Mouse (Mus musculus) spleen, postnatal 14 days (tissue): ENCODE results near the gene Elane.

ENCODE experiments used
- DNase-seq, 2 experiments: peaks; one replicate each; pipeline ENCODE4 v3.0.0; 2021 to 2022; ENCODE audit warnings: low spot score in 2 of 2

Gene Elane

DNA sequence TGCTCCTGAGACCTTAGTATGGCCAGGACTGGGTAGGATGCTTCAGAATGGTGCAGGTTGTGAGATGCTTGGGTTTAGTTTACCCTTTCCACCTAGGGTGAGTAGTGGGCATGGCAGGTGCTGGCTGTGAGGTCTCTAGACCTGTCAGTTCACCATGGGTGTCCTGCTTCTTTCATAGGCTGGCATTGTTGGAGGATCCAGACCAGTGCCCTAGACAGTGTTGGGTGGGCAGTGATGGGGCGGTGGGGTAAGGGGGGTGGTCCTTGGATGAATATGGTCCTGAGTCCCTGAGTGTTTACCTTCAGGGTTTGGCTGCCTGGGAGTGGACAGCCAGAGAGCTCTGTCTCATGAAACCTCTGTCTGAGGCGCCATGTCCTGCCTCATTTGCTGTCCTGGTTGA, 28.2 kb upstream of the Elane start:
- DNase-seq, result no peak

DNA sequence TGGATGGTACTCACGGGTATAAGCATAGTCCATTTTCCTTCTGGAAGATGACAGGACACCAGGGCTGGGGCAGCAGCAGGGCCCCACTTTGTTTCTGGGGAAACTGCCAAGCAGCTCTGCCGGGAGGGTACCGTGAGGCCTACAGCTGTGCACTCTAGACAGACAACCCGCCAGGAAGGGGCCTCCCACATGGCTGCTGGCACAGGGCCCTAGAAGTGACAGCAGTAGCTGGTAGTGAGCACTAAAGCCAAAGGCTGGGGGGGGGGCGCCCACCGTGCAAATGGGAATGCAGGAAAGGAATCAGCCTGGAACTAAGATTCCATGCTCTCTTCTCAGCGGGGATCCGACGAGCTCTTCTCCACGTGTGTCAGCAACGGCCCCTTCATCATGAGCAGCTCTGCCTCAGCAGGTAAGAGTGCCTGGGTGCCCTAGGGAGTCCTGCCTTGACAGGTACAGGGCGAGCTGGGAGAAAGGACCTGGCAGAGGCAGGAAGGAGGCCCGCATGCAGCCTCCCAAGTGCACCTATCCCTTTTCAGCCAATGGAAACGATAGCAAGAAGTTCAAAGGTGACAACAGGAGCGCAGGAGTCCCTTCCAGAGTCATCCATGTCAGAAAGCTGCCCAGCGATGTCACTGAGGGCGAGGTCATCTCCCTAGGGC, 27.5 kb upstream of the Elane start:
- DNase-seq, result no peak

DNA sequence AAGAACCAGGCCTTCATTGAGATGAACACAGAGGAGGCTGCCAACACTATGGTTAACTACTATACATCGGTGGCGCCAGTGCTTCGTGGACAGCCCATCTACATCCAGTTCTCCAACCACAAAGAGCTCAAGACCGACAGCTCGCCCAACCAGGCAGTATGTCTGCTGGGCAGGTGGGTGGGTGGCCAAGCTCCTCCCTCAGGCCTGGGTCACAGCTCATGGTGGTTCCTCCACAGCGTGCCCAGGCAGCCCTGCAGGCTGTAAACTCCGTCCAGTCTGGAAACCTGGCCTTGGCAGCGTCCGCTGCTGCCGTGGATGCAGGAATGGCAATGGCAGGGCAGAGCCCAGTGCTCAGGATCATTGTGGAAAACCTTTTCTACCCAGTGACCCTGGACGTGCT, 26.9 kb upstream of the Elane start:
- DNase-seq, result no peak

DNA sequence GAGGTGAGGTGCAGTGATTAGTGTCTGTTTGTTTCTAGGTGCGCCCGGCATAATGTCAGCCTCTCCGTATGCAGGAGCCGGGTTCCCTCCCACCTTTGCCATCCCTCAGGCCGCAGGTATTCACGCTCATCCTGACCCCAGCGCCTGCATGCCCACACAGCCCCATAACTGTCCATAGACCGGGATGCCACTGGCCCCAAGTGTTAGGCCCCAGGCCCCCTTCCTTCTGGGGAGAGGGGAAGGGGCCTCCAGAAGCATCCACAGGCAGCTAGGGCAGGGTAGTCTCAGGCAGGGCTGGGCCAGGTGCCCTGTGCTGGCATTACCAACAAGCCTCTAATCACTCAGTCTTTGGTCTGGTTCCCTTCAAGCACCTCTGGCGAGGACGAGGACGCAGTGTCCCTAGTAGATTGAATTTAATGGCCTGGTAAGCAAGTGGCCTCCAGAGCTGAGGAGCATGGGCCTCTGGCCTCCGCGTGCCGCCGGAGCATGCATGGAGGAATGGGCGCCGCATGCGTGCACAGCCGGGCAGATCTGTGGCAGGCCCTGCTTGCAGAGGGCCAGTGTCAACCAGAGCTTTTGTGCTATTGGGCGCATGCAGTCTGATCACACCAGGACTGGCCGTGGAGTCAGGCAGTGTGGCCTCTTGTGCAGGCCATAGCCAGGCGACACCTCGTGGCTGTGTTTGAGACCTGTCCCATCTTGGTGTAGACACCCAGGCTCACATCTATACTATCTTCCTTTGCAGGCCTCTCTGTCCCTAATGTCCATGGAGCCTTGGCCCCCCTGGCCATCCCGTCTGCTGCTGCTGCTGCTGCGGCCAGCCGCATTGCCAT, 25.8 kb upstream of the Elane start:
- no peak for DNase-seq

DNA sequence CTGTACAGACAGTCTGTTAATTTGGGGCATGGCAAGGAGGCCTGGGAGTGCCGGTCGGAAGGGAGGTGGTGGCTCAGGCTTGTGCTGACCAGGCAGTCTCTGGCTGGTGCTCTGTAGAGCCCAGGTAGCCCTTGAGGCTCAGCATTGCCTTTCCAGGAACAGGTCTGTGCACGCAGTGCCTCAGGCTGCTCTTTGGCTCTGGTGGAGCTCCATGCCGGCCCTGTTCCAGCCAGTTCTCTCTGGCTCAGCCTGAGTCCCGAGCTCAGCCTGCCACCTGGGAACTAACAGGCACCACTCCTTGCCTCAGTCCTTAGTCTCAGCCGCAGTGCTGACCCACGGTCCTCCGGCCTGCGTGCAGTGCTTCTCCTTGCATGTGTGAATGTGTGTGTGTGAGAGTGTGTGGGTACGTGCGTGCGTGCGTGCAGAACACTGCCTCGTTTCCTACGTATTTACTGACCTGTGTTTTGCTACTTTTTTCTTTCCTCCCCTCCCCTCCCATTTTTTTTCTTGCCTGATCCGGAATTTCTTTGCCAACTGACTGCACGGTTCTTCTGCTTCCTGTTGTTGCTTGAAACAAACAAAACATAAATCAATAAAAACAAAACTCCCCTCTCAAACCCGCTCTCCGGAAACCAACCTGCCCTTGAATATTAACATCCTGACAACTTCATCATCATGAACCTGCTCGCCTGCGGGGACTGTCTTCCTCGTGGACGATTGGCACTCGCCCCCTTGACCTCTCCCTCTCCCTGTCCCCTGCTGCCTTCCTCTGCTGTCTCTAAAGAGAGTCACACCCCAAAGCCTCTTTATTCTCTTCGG, 24.6 kb upstream of the Elane start:
- DNase-seq, result no peak

DNA sequence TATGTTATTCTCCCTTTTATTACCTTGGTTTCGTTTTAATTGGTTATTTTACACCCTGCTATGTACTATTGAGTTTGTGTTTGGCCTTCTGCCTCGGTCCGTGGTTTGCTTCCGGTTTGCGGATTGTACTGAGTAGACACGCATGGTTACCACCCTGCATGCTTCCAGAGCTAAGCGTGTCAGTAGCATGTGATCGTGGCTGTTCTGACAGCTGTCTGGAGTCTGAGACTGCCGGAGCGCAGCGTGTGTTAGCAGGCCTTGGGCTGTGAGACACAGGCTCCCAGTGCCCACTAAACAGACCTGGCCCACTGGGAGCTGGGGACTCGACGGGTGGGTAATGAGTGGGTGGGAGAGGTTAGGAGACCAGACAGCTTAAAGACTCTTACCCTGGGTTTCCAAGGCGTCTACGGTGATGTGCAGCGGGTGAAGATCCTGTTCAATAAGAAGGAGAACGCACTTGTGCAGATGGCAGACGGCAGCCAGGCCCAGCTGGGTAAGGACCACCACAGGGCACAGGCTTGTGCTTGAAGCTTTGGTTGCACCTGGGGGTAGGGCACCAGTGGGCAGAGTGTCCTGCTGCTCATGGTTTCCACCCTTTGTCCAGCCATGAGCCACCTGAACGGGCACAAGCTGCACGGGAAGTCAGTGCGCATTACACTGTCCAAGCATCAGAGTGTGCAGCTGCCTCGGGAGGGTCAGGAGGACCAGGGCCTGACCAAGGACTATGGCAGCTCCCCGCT, 23.8 kb upstream of the Elane start:
- no peak for DNase-seq

DNA sequence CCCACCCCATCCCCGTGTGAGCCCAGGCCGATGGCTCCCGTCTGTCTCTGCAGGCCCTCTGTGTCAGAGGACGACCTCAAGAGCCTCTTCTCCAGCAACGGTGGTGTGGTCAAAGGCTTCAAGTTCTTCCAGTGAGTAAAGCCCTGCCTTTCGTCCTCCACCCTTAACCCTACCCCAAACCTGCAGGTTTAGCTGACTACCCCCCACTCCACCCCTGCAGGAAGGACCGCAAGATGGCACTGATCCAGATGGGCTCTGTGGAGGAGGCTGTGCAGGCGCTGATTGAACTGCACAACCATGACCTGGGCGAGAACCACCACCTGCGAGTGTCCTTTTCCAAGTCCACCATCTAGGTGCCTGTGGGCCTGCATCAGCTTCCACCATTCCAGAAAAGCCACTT, 23.1 kb upstream of the Elane start:
- DNase-seq, result no peak

DNA sequence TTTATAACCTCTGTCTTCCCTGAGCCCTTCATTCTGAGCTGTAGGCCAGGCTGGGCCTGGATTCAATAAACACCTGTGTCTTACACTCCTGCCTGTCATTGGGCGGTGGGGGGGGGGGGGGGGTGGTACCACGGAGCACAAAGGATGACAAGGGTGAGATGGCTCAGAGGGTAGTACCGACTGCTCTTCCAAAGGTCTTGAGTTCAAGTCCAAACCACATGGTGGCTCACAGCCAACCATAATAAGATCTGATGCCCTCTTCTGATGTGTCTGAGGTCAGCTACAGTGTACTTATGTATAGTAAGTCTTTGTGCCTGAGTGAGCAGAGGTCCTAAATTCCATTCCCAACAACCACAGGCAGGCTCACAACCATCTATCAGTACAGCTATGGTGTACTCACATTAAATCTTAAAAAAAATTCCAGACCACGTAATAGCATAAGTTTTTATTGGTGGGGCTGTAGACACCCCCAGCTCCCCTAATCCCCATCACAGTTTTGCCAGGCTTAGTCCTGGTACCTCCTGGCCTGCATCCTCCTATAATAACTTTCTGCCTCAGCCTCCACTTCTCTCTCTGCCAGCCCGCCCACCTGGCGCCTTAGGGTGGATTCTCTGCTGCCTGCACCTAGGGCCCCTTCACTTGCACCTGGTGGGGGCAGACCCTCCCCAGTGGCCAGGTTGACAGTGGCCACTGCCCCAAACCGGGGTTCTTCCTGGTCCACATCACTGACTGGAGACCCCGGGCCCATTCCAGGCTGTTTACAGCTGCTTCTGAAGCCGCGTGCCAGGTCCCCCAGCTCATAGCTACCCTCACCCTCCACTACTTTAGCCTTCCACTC, 21.5 kb upstream of the Elane start:
- DNase-seq, result no peak

DNA sequence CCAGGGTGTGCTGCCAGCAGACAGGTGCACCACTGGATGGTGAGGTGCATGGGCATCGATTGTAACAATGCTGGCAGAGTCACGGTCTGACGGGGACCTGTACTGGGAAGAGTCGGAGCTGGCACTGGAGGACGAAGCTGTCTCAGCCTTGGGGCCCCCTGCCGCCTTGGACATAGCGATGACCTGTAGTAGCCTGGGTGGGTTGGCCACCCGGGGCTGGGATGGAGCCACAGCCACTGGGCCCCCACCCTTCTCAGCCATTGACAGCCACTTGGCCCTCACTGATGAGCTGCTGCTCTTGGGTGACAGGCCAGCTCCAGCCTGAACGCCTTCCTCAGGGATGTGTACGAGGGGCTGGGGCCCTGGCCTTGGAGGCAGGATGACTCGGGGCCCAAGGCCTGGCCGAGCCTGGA, 20.9 kb upstream of the Elane start:
- no peak for DNase-seq

DNA sequence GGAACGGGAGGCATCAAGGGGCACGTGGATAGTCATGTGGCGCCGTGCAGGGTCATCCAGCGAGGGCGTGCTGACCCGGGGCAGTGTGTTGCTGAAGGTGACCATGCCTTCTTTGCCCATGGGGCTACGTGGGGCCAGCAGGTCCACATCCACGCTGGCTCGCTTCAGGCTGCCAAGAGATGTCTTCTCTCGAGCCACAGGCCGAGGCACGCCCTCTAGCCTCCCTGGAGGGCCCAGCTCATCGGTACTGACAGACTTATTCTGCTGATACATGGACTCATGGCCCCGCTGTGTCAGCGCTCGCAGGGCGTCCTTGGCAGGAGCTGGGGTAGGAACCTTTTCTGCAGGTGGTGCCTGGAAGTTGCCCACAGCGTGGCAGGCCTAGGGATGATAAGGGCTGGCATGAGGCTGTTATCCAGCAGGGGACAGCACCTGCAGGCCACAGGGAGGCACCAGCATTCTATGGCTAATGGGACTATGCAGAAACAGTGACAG, 20.2 kb upstream of the Elane start:
- DNase-seq, result no peak

DNA sequence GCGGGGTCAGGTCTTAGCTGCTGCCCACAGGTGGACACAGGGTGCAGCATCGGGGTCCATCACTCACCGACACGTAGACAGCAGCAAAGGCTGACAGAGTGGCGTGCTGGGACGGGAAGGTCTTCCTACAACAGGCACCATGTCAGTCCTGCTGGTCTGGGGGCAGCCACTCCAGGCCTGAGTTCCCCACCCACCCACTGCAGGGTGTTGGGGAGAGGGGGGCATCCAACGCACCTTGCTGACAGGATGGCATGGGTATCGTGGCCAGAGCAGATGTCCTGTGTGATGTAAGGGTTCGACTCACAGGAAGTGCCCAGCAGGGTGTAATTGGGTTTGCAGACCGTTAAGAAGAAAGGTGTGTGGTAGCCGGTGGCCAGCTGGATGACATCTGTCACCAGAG, 19.4 kb upstream of the Elane start:
- DNase-seq, result no peak

DNA sequence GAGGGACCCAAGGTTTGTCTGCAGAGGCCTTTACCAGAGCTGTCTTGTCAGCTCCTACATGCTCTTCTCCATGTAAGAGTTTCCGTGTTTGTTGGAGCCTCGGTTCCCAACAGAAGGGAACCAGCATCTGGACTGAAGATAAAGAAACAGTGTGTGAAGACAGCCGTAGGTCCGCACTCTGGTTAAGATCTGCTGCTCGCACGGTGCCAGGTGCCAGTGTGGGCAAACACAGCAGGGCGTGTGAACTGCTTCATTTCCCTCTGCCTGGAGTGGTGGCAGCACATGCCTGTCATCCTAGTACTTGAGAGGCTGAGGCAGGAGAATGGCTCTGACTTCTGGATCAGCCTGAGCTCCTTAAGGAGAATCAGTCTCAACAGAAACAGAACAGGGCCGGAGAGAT, 14.2 kb upstream of the Elane start:
- DNase-seq, result no peak

DNA sequence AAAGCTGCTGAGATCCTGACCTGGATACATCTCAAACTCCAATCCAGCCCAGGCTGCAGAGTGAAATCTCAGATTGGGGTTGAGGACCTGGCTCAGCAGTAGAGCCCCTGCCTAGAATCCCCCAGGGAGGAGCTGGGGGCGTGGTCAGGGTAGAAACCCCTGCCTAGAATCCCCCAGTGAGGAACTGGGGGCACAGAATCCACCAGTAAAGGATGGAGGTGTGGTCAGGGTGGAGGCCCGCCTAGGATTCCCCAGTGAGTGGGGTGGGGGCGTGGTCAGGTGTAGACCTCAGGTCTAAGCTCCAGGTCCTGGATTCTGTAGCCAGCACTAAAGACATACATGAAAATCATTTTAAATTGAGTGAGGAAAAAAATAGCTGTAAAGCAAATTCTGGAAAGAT, 13.2 kb upstream of the Elane start:
- no peak for DNase-seq

DNA sequence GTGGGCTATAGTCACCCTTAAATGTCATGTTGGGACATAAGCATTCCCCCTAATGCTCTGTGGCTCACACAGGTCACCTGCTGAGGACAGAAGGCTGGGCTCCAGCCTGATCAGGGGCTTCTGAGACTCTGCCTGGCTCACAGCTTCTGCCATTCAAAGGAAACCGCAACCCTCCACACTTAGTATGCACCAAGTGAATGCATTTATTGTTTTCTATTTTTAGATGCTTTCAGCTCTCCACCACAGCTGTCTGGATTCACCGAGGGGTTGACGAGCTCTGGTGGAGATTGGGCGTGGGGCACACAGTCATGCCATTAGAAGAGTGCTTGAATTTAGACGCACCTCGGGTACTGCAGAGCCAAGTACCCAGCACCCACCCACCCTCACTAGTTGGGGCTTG, 12.7 kb upstream of the Elane start:
- DNase-seq, result no peak

DNA sequence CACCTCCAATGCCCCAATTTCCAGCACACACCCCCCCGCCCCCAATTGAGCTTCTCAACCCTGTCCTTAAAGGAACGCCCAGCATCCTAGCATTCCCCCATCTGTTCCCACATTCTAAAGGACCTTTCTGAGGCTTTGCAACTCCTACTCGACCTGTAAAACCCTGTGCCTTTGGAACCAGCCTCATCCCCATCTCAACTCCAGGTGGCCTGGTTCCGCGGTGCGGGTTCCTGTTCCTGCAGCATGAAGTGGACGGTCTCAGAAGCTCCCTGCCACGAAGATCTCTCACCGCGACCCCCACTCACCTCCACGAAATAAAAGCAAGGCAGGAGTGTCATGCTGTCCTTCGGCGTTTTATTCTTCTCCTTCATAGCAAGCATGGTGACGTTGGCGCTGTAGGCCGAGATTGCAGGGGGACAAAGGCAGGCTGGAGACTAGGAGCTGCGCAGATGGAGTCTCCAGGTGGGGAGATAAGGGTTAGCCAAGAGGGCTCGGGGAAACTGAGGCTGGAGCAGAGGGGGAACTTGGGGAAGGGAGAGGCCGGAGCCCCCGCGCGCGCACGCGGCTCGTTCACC, 12.2 kb upstream of the Elane start:
- DNase-seq, result no peak

DNA sequence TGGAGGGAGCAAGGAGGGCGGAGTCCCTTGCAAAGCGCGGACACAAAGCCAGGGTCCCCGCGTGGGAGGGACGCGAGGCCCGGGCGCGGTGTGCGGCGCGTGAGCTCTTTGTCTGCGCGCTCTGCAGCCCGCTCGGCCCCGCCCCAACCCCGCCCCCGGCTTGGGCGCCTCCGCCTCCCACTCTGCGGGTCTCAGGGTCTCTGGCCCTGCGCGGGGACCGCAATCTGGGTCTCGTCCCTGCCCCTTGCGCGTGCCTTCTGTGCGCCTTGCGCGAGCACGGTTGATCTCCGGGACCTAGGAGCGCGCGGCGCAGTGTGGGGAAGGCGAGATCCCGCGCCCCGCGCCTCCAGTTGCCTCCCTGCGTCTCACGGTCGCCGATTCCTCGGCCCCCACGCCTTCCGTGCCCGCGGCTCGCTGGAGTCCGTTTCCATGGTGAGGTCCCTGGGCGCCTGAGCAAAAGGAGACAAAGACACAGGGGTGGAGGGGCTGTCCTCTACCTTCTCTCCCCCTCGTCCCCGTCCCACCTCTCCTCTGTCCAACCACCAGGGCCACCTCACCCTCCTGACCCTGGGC, 11.7 kb upstream of the Elane start, which contains the start of the genes Prtn3 and Plppr3:
TSS of gene Prtn3 (plus strand) at position 187 of the 573 bp plus-strand sequence.
TSS of gene Plppr3 (minus strand) at position 345 of the 573 bp plus-strand sequence.
- no peak for DNase-seq

DNA sequence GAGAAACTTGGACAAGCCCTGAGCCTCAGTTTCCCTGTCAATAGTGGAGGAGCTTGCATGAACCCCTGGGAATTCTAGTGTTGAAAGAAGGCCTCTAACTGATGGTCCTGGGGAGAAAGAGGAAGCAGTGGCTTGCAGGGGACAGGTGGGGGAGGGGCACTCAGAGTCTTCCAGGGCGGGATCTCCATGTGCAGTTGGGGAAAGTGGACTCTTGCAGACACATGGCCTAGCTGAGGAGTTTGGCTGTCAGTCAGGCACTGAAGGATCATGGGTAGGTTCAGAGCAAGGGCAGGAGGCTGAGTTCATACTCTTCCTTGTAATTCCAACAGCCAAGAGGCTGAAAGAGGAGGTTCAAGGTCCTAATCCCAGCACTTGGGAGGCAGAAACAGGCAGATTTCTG, 8.9 kb upstream of the Elane start:
- no peak for DNase-seq

DNA sequence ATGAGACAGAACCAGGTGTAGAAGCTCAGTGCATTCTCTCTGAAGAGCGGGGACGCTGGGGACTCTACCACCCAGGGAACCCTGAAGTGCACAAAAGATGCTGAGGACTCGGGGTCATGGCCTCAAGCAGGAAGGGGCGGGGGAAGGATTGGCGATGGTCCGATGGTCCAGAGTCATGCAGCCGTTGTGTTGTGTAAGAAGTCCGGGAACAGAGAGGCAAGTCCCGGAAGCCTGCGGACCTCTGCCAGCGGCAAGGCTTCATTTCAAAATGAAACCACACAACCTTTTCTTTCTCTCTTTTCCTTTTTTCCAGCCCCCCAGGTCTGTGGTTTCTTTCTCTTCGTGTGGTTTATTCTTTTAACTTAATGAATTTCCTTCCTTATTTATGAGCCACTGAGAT, 8.3 kb upstream of the Elane start:
- DNase-seq, result no peak

DNA sequence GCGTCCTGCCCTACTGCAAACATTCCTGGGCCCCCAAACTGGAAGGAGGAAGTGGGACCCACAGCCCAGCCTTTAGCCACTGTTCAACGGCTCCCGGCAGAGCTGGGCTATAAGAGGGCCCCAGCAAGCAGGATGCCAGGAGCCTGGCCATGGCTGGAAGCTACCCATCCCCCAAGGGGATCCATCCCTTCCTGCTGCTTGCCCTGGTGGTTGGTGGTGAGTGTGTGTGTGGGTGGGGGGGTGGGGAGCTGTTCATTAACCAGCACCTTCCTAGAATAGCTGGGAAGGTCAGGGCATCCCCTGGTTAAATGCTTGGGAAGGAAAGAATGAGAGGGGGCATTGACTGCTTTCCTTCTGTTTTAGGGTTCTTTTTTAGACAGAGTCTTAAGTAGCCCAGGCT, 6.5 kb upstream of the Elane start:
- no peak for DNase-seq

DNA sequence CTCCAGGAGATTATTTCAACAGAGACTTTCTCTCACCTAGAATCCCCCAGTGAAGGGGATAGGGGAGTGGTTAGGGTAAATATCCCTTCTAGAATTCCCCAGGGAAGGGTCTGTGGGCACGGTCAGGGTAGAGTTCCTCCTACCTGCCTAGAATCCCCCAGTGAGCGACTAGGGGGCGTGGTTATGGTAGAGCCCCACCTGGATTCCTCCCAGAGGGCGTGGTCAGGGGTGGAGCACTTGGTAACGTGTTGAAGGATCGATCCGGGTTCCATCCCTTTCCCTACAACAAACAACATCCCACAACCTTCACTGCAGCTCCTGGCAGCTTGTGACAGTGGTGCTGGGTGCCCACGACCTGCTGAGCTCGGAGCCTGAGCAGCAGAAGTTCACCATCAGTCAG, 5.3 kb upstream of the Elane start:
- no peak for DNase-seq
